Mouse (Mus musculus) urinary bladder, postnatal 14 days (tissue): ENCODE results near the gene Plcb1.

ENCODE experiments used
- DNase-seq: peaks from one replicate; pipeline ENCODE4 v3.0.0; 2021; ENCODE audit warnings: low spot score

The Plcb1 gene

DNA sequence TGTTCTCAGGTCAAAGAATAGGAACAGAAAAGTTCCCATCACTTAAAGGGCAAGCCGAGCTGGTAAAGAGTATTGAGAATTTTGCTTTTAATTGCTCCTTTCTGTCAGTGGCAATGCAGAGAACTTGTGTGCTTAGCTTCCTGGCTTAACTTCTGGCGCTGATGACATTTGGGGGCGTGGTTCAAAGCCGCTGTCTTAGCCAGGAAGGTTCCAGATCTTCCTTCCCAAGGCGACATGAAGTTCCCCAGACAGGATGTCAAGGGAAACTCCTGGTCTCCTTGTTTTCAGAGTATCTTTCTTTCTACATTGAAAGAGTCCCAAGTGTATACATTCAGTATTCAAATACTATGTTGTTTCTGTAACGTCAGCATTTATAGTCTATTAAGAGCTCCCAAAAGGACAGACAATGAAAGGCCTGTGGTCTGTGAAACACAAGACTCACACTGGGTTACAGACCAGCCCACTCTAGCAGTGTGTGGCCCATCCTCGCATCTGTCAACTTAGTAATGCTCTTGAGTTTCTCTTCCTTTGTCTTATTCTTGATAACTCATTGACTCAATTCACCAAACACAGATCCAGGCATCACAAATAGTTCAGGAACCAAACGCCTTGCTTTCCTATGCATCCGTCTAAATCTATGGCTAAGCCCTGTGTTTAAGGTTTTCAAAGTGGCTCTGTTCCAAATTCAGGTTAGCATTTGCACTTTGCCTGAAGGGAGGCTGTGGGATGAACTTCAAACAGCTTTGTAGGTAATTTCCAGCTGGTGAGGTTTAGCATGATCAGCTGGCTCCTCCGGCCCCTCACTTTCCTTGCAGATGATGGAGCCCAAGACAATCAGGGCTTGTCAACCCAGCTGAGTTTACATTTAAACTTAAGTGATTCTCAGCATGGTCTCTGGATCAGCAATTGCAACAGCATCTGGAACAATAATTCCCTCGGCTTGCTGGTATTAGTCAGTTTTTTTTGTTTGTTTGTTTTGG is 418.6 kb downstream of the Plcb1 start:
- DNase-seq: no peak

DNA sequence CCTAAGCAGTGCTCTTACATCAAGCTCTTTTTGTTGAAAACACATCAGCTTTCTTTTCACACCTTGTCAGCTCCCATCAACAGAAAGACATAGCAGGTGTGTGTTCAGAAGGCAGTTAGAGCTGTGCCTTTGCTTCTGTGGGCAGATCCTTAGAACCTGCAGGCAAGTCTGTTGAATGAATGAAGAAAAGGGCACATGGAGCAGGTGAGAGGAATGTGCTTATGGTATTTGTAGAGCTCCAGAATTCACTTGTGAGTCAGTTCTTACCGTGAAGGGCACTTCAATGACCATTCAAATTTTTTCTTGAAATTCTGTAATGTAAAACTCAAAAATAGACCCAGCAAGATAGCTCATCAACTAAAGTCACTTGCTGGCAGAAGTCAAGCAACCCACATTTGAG is 423.0 kb downstream of the Plcb1 start:
- no peak for DNase-seq

DNA sequence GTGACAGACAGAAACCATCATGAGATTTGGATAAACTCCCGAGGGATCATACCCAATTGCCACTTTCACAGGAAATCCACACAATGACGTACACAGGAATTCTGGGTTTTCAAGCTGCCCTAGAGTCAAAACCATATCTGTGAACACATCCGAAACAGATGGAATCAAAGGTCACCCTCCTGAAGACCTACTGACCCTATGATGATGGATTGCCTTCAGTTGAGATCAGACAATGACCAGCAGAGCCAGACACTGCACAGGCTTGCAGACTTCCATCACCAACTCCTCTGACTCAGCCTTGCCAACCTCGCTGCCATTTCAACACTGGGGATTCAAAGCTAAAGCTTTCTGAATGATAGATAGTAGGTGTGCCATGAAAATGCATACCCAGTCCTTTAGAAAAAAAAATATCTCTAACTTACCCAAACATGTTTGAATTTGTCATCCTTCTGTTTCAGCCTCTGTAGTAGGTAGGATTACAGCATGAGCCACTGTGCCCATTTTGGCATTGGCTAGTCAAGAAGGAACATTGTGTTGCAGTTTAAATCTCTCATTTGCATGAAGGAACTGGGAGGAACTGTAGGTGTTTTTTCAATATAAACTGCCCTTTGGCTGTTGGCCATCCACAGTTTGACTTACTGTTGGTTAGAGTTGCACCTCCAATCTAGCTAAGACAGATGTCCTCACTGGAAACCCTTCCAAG is 429.0 kb downstream of the Plcb1 start:
- DNase-seq: no peak

DNA sequence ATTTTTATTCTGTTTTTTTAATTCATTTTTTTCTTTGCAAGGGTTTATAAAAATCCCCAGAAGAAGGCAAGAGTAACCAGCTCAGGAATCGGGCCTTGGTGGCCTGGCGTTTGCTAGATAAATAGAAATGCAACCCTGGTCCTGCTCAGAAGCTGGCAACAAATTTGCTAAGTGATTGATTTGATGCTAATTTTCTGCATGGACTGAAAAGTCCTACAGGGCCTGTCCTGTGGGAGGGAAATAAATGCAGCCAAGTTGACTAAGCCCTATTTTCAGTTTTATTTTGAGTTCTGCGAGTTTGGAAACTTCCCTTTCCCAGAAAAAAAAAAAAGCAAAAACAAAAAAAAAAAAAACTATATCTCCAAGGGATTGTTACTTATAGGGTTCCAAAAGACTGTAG is 433.5 kb downstream of the Plcb1 start:
- no peak for DNase-seq

DNA sequence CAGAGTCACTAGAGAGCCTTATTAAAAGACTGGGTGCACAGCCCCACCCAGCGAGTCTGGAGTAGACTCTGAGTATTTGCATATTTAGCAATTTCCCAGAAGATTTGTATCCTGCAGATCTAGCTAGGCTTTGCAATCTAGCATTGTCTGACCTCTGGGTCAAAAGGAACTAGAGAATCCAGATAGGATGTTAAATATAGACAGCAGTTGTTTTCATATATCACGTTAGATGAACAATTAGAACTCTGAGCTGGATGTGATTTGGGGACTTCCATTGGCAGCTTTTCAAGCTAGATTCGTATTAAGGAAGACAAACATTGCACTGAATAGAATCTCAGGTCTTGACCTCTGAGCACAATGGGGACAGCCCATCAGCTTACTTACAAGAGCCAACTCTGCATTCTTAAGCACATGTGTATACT is 439.7 kb downstream of the Plcb1 start:
- DNase-seq: no peak

DNA sequence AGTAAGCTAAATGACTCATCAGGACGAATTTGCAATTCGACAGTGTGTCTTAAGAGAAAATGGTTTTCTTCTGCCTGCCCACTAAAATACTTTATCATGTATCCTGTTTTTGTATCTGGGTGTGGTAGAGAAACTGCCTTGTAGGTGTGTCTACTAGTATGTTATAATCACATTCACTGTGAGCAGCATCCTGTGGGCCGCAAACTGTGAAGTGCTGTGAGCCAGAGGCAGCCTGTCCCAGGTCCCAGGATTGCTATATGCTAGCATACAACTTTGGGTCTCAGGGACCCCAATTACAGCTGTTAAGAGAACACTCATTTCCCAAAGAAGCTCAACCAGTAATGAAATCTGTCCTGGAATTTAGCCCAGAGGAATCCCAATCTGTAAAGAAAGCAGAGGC is 444.4 kb downstream of the Plcb1 start:
- DNase-seq: no peak

DNA sequence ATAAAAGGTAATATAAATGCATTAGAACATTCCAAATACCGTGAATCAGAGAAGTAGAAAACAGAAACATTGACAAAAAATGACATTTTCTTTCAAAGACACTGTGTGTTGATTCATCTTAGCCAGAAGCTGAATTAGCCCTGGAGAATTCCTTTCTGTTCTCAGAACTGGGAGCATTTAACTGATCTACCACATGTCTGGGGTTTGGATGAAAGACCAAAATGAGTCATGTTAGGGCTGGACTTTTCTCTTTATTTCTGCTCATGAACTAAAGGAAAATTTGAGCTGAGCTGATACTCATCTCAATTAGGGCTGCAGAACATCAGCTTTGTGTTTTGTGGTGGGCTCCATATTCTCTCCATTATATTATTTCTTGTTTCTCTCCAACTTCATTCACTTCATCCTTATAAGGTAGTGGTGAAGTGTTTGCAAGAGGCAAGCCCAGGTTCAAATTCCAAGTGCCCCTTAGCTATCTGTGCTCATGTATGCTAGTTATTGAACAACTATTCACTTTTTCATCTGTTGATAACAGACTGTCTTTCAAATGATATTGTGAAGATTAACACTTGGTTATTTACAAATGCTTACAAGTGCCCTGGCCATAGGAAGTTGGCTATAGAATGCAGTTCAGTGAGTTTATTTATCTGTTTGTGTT is 456.9 kb downstream of the Plcb1 start:
- no peak for DNase-seq

DNA sequence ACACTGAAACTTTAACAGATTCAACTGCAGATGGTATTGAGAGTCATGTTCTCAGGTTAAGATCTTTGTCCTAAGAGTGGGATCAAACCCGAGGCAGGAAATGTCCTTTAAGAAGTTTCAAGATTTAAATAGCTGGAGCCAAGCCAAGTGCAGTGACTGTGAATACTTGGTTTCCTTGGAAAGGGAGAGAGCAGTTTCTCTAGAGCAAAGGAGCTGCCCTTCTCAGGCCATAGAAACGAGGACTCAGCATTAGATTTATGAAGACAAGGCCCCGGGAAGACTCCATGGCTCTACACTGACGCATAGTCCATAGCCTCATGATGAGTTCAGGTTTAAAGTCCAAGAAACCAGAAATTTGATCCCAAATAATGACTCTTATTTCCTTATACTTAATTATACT is 457.9 kb downstream of the Plcb1 start:
- no peak for DNase-seq

DNA sequence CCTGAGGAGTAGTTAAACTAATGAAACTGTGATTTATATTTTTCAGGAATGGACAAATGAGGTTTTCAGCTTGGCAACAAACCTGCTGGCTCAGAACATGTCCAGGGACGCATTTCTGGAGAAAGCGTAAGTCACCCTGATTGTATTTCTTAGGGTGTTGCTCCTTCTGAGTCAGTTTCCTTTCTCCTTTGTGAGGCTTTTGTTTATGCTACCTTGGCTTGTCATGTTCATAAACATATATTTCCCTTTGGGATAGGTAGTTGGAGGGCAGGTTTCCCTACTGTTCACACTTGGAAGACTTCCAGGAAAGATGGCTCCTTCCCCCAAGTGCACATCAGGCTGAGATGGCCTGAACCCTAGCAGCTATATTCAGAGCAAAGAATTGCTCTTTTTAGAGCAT is 464.1 kb downstream of the Plcb1 start:
- no peak for DNase-seq

DNA sequence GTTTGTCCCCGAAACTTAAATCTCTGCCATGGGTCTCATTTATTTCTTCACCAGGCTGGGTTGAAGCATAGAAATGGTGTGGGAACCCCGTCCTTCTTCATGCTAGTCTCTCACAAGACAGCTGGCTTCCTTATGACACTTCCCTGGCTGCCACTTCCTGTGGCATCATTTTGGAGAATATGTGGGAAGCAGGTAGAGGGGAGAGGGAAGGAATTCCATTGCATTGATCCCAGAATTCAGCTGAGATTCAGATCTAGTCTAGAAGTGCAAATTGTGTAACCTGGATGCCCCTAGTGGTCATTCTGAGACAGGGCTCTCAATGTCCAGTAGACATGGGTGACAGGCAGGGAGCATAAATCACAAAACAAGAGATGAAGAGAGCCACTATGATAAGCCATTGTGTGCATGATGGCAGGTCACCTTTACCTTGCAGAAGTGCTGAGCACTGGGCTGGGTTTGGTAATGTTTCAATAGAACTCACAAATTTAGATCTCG is 466.0 kb downstream of the Plcb1 start:
- no peak for DNase-seq

DNA sequence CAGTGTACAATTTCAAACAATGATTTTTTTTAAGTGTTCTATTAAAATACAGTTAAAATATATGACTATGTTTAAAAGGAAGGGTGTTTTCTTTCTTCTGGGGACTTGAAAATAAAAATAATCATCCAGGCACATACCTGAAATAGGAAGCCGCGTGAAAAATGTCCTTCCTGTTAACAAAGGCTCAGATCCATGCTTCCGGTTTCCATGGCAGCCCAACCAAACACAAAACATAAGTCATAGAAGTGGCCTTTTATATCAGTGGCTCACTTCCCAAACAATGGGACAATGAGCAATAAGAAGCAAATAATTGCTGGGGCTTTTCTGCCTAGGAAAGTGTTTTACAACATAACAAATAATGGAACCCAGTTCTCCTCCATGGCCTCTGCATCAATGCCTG is 473.3 kb downstream of the Plcb1 start:
- no peak for DNase-seq

DNA sequence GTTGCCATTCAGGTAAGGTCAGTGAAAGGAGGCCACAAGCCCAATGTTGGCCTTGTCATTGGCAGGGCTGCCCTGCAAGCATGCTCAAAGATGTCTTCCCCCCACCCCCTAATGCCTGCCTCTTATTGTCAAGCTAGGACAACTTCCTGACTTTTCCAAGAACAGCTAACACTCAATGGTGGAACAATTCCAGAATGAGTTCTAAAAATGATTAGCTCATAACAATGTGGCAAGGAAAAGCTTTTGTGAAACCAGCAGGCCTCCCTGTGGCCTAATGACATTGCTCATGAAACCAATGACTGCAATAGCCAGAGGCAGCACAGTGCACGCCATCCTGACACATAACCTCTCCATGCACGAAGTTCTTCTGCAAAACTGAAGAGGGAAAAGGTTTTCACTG is 478.1 kb downstream of the Plcb1 start:
- no peak for DNase-seq

DNA sequence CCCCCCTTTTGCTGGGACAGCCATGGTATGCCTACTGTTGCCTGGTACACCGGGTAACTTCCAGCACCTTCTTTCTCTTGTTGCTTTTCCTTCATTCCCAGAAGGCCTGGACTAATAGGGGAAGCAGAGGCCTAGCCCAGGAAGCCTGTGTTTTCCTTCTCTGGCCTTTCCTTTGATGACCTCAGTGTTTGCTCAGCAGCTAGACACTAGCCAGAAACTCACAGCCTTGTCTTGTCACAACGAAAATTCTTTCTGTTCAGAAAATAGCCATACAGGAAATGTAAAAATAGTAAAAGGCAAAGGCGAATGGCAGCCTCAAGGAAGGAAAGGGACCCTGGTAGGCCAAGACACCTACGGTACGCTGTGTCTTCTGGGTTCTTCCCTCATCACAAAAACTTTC is 489.1 kb downstream of the Plcb1 start:
- no peak for DNase-seq

DNA sequence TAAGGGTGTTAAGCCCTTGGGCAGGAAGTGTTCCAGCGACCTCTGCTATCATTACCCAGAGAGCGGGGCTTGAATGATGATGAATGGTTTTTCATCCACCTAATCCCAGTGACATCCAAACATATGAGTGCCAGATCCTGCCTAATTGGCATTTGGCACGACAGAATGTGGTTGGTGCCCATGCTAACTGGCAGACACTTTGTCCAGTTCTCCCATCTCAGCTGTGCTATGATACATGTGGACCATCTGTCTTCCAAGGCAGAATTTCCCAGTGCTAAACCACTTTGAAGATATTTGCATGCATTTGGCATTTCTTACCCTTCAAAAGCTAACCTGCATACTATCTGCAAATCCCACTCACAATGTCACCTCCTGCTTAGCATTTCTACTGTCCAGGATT is 492.6 kb downstream of the Plcb1 start:
- DNase-seq: no peak

DNA sequence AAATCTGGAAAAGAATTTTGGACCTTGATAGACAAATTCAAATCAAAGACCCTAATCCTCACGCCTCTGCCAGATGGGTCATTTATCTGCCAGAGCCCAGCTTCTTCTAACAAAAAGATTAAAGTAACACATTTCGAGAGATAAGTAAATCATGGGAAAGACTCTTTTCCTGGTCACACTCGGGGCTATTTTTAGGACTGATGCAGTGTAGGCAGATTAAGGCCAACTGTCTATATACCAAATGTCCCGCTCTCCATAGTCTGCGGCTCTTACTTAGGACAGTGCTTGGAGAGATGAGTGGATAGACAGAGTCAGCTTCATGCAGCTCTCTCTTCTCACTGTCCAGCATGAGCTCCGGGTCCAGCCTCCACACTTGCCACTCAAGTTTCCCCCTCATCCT is 493.2 kb downstream of the Plcb1 start:
- DNase-seq: no peak

DNA sequence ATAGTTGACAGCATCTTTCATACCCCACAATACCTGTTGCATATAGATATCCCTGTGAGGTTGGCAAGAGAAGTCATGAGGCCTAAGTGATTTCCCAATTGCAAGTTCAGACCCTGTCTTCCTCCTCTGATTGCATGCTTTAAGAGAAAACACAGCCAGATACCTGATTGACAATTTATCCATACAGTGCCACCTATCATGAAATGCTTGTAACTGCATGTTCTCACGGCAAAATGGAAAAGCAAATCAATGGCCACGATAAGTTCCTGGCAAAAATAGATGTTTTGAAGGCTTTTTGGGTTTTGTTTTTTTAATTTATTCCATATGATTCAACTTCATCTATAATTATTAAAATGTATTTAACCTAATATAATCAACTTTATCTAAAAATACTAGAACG is 497.9 kb downstream of the Plcb1 start:
- no peak for DNase-seq

DNA sequence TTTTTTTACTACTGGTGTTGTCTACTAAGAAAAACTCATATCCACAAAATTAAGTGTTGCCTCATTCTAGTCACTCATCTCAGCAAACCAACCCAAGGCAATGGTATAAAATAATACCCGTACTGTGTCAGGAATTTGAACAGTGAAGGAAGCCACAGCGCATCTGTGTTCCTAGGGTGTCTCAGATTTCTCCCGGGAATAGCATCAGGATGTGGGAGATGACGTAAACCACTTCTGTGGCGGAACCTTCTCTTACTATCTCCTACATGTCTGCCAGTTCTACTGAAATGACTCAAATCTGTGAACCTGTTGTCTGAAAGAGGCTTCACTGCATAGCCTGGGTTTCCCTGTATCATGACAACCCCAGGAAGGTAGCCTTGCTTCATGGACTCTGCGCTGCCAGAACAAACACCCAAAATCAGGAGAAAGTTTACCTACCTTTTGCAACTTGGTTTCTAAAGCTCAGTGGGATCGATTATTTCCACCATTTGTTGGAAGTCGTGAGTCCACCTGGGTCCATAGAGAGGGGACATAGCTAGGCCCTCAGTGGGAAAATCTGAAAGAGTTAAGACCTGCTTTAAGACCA is 510.4 kb downstream of the Plcb1 start:
- no peak for DNase-seq

DNA sequence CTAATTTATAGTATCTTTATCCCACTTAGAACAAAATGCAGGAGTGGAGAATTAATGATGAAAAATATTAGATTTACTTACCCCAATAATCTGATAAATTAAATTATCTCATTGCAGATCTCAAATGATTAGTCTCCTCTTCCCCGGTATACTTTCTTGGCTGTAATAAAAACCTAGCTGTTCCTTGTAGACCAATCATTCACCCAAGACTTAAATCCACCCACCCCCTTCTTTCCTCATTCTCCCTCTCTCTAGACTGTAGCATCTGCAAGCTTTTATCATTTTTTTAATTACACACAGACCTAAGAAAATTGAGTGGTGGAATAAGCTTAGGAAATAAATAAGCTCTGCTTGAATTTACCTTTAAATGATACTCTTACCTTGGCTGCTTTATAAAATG is 514.6 kb downstream of the Plcb1 start:
- DNase-seq: no peak

DNA sequence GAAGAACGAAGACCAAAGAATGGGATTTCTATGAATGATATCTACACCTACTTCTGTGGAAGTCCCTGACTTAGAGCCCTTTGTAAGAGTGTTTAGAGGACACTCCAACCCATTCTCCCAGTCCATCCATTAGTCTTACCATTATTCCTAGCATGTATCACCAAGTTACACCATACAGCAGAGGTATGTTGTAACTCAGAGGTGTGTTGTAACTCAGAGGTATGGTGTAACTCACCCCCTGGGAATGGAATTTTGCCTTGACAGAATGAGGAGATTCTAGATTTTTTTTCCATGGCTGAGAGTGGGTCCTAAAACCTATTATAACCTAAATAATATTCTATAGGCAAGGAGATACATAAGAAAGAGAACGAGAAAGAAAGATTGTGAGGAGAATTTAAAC is 516.6 kb downstream of the Plcb1 start:
- DNase-seq: no peak

DNA sequence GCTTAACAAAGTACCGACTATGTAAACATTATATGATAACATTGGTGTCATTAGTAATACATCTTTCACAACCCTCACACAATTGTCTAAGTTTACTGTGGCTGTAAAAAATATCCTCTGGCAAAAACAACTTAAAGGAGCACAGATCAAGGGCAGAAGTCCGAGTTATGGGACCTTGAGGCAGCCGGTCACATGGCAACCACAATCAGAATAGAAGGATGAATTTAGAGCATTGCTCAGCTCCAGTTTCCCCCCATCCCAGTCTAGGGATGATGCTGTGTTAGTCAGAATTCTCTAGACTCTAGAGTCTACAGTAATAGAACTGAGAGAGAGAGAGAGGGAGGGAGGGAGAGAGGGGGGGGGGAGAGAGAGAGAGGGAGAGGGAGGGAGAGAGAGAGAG is 519.3 kb downstream of the Plcb1 start:
- DNase-seq: no peak

DNA sequence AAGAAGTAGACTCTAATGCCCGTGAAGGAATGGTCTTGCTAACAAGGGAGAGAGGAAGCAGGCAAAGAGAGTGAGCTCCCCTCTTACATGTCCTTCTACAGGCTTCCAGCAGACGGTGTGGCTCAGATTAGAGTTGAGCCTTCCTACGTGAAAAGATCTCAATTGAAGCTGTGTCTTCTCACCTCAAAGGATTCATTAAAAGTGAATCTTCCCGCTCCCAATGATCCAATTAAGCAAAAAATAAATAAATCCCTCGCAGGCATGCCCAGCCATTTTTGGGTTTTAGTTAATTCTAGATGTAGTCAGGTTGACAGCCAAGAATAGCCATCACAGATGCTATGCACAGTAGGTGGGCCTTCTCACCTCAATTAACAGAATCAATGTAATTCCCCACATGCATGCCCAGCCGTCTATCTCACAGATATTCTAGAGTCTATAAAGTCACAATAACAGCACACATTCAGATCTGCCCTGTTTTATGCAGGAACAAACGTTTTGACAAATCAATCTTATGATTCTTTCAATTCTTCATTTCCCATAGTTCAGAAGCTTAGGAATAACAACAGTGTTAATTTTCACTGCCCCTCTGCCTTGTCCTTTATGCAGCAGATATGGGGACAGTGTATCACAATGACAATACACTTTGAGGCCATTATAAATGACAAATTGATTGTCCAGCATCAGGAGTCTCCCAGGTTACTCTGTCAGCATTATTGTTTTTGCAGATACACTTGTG is 520.0 kb downstream of the Plcb1 start:
- DNase-seq: no peak

DNA sequence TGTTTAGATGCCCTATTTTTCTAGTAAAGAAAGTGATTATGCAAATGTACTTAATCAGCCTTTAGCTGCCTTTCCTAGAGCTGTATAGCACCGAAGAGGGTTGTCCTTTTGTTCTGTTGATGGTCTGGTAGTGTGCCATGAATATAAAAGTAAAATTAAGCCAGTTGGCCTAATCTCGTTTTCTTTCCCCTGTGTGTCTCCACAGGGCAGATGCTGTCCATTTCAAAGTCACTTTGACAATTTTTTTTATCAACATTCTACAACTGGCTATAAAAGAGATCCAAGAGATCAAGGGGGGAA is 520.6 kb downstream of the Plcb1 start:
- no peak for DNase-seq
